27 mouse cellular contexts compared by ENCODE assay signal in the genomic region with DNA sequence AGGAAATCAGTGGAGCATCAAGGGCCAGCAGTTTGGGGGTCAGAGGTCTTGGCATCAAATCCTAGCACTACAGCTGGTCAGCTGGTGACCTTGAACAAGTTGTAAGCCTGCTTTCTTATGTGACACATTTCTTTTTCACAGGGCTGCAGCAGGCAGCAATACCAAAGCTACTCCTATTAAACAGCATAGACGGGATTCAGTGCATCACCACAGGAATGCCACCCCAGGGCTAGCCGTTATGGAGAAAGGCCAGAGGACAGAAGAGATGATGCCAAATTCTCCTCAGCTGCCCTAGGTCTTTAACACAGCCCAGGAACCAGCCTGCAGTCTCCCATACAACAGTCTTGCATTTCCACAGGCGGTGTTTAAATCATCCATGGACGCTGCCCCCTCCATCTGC. TPM values are rescaled to one million over a fixed set of nuclear protein-coding genes. Genes with fewer than 3 reads are reported as not detected.
"Had no signal": no experiment of that assay in that cellular context is flagged by ENCODE, and none has a peak within 500 bp of the region (broad histone marks: within the 10 kb centered on the region; RNA-seq: fewer than 3 reads in every experiment).

No protein-coding gene starts in this region.

- H3K9ac ChIP-seq: heart, embryonic 13.5 days; heart, embryonic 15.5 days; hindbrain, embryonic 13.5 days; hindbrain, embryonic 15.5 days; kidney, embryonic 15.5 days; limb, embryonic 13.5 days; limb, embryonic 15.5 days; liver, embryonic 12.5 days; liver, embryonic 14.5 days had no signal

- DNase-seq: gastrocnemius, postnatal 14 days; gastrocnemius, postnatal 36 days; heart, adult 18-20 months; heart, postnatal 14 days; heart, postnatal 36 days; kidney, adult 11 months; kidney, adult 2 months; kidney, adult 9 months; kidney, postnatal 14 days; kidney, postnatal 36 days; layer of hippocampus, adult 9-11 months; layer of hippocampus, postnatal 36 days; left cerebral cortex, postnatal 4 days had no signal

- H3K27ac ChIP-seq: heart, embryonic 10.5 days; heart, embryonic 13.5 days; heart, embryonic 15.5 days; hindbrain, embryonic 13.5 days; hindbrain, embryonic 15.5 days; hindbrain, postnatal 0 days; kidney, embryonic 15.5 days; kidney, postnatal 0 days; limb, embryonic 13.5 days; limb, embryonic 15.5 days; liver, embryonic 12.5 days; liver, embryonic 14.5 days had no signal

- H3K4me3 ChIP-seq: heart, embryonic 10.5 days; heart, embryonic 13.5 days; heart, embryonic 15.5 days; hindbrain, embryonic 13.5 days; hindbrain, embryonic 15.5 days; kidney, embryonic 15.5 days; limb, embryonic 13.5 days; limb, embryonic 15.5 days; liver, embryonic 12.5 days had no signal

- H3K27me3 ChIP-seq: heart, embryonic 13.5 days; heart, embryonic 15.5 days; hindbrain, embryonic 13.5 days; hindbrain, embryonic 15.5 days; kidney, embryonic 15.5 days; limb, embryonic 13.5 days; limb, embryonic 15.5 days; liver, embryonic 12.5 days had no signal

RNA-seq across cellular contexts. Expression of gene Fcgbp, which starts 26.5 kb away (rescaled TPM):
- total RNA-seq: heart, postnatal 36 days; hematopoietic stem cell, adult 5-6 weeks had no signal
- polyA plus RNA-seq: heart, postnatal 0 days; liver, embryonic 14.5 days had no signal
